Mouse (Mus musculus) right cerebral cortex, postnatal 10 days (tissue): ENCODE results near the gene Lrrc9.

Experiments used
- DNase-seq, 2 experiments: peaks; one replicate each; pipeline ENCODE4 v3.0.0; 2021; ENCODE audit warnings: low spot score in 2 of 2

Lrrc9 gene

DNA sequence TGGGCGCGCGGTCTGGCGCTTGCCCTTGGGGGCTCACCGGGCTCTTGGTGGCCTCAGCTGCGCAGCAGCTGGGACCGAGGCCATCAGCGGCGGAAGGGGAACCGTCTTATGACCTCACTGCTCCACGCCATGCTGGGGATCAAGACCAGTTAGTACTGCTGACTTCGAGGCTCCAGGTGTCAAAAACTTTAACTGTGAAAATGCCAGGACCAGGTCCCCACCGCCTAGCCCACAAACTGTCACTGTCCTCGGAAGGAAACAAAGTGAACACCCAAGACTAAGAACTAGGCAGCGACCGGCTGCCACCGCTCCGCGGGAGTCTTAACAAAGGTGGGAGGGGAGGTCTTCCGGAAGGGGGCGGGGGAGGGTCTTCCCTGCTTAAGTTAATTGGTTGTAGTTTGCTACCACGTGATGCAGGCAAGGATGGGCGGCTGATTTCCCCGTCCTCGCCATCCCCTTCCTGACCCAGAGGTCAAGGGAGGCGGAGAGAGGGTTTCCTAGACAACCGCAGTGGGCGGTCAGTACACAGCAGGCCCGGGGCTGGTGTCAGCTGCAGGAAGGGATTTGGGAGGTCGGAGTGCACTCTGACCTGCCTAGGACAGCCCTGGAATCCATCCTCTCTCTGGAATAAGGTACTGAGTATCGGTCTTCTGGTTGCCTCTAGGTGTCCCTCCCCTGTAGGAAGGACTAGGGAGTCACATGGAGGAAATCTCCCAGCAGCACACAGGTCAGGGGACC is at the start of gene Lrrc9:
Lrrc9 (plus strand) TSS at position 28 of the 738 bp plus-strand sequence.
- peak; percentile 66 to 71 for DNase-seq

DNA sequence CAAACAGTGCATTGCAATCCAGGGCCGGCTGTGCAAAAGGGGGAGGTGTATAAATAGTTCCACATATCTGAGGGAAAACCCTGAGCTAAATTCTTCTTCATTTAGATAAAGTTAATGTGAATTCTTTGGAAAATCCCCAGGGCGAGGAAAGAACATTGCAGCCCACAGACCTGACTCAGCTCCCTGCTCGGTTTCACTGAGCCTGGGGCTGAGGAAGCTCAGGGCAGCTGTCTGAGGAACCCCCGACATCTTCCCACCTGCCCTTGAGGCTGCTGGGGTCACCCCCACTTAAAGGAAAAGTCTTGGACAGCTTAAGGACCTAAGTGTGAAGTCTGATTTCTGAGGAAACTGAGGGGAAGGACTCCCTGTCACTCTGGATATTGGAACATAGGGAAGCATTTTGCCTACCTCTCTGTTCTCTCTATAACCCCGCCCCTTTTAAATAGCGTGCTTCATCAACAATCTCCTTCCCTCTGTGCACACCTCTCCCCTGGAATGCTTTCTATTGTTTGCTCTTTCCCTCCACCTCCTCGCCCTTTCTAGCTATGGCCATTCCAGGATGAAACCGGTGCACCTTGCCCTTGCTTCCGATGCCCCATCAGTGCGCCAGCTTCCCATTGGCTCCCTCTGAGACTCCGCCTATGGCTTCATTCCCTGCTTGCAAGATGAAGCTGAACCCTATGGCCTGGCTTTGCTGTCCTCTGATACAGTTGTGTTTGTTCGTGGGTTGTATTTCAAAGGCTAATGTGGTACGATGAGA is 48.4 kb upstream of the Lrrc9 start:
- no peak for DNase-seq

DNA sequence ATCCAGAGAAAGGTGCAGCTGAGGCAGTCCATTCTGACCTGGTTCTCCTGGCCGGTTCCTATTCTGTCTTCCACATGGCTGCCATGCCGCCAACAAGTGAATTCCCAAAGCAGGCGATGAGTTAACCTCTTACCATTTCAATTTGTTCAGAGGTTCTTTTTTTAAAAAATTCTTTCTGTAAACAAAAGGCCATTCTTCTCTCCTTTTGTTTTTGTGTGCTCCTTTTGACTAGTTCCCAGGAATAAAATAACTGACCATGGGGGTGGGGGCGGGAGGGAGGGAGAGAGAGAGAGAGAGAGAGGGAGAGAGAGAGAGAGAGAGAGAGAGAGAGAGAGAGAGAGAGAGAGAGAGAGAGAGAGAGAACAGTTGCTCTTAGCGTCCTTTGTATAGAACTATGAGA is 36.6 kb upstream of the Lrrc9 start:
- no peak for DNase-seq

- peak; percentile 48 to 51 for DNase-seq
Measured at GRCm38 (mm10) chr12:72407146-72407545, 34.5 kb upstream of the Lrrc9 start.

DNA sequence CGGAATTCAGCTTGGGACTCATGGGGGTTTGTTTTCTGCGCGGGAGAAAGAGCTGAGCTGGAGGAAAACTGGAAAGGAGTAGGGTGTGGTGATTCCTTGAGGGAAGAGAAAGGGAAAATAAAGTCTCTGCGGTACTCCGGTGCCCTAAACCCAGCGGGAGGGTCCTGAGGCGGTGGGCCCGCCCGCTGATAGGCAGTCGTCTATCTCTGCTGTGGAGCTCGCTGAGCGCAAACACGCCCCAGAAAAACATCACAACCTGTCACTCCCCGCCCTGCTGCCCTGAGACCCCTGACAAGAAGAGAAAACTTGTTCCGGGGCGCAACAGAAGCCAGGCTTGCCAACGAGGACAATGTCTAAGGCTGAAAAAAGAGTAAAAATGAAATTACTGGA is 34.0 kb upstream of the Lrrc9 start:
- DNase-seq: peak; percentile 40 to 42

DNA sequence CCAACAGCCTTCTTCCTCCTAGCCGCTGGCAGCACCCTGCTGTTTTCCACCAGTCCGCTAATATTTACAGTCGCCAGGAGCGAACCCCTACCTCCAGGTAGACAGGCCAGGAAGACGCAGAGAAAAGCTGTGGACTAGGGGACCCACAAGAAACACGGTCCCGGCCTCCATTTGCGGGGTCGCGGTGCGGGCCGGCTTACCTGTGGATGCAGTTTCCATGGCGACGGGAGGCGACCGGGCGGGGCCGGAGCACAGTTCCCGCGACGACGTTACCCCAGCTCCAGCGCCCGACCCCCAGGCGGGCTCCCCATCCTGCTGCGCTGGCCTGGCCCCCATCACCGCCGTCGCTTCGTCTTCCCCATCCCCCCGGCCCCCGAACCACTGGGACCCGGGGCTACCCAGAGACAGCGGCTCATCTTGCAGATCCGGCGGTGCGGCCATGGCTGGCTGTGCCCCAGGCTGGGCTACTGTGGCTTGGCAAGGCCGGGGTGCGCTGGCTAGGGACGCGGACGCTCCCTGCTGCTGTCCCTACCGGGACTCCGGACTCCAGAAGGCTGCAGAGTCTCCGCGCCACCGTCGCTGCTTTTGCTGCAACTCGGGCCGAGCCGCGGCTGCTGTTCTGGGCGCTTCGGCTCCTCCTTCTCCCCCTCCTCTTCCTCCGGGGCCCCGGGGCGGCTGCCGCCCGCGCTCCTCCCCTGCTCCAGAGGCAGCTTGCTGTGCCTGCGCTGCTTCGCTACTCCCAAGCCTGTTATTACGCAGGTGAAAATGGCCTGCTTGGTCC is 33.4 kb upstream of the Lrrc9 start:
- DNase-seq: peak; percentile 82 to 85

DNA sequence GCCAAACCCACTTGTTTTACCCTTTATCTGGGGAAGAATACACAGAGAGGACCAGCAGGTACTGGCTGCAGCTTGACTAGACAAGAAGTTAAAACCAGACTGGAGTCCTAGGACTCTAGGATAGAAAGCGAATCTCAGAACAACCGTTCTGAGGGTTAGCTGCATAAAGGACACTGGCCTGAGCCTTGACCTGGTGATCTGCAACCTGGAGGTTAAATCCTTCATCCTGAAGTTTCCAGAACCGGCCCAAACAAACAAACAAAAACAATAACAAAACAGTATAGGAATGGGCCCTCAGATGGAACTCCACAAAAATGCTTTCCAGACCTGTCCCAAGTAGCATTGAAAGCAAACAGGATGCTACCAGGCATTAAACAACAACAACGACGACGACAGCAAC is 32.7 kb upstream of the Lrrc9 start, which contains the start of gene Rtn1:
Rtn1 (minus strand) TSS at position 101 of the 400 bp plus-strand sequence.
- peak in 1 of 2 experiments; percentile 15 for DNase-seq

DNA sequence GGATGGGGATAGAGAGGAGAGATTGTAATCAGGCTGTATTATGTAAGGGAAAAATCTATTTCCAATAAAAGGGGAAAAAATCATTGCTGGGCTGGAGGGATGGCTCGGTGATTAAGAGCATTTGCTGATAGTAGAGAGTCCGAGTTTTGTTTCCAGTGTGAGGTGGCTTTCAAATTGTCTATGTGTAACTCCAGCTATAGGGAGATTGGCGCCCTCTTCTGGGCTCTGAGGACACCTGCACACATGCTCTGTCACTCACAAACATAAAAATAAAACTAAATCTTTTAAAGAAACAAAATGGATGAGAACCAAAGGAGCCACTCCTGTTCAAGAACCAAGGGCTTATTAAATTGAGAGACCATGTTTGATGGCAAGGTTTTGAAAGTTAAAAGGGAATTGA is 23.9 kb upstream of the Lrrc9 start:
- DNase-seq: peak; percentile 21 to 44

DNA sequence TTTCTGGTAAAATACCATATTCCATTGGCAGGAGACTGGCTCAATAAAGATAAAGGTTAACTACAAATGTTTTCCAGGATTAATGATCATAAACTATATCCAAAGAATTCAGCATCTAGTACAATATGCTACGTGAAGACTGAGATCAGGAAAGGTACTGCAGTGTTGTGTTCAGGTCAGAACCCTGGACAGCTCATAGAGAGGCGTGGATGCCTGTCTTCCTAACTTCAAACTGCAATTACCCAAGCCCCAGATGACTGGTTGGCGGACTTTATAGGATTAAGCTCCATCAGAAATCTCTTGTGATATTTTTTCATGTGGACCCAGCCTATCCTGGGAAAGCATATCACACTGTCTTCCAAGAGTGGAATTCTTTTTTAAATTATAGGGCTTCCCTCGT is 19.0 kb upstream of the Lrrc9 start:
- no peak for DNase-seq

DNA sequence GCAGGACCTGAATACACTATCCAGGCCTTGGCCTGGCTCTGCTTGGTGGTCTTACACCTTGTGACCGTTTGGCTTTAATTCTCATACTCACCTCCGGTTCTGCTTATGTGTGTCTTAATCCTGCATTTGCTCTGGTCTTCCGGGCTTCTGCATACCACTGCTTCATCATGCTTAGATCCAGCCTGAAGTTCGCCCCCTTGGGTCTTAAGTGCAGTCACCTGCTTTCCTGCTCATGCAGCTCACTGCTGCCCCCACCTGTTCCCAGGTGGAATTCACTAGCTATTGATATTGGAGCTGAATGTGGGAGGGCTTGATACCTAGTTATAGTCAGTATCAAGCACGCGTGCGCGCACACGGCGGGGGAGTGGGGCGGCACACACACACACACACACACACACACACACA is 13.9 kb upstream of the Lrrc9 start:
- peak; percentile 85 to 87 for DNase-seq

GRCm38 (mm10) chr12:72432209-72432608 is 9.5 kb upstream of the Lrrc9 start:
- peak in 1 of 2 experiments; percentile 19 for DNase-seq

DNA sequence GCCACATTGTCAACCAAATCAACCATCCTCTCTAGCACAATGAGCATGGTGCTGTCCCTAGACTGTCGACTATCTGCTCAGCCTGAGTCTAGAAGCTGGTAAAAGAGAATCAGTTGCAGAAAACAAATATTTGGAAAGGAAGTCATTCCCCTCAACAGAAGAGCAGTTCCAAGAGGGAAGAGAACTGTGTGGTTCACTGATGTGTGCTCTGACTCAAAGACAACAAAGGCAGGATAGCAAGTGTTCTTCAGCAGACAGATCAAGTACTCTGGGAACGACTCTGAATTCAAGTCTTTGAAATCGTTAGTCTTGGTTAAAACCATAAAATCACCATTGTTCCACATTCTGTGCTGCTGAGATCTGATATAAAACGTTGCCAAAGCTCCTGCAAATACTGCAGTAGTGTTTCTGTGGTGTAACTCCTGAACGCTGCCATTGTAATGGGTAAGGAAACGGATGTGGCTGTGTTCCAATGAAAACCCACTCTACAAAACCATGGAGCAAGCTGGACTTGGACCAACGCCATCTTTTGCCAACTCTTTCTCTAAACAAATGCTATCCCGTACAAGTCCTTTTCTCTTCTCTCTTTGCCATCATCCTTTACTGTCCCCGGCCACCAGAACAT is 8.3 kb upstream of the Lrrc9 start:
- DNase-seq: peak; percentile 51 to 56

DNA sequence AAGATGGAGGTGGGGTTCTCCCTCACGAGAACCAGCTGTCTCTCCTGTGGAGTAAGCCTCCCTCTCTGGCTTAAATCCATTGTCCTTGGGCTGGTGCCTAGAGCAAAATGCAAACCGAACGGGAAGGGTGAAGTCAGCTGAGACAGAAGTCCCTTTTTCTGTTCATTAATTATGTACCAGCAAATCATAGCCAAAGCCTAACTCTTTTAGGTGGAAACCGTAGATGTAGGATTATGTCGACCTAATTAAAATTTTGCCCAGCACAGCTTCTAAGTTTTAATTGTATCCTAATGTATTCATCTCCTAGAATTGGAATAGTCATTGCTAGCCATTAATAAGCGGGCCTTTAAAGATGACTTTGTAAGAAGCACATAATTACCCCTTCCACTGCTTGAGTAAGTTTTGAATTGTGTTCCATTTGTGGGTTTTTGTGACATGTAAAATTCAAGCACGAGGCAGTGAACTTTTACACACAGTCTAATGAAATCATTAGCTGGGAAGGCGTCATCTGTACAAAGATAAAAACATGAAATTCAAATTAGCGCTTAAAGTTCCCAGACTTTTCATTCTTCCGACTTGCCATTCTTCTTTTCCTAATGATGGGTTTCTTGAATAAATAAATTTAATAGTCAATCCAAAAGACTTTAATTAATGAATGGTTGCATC is 3.9 kb upstream of the Lrrc9 start:
- peak; percentile 27 to 43 for DNase-seq

DNA sequence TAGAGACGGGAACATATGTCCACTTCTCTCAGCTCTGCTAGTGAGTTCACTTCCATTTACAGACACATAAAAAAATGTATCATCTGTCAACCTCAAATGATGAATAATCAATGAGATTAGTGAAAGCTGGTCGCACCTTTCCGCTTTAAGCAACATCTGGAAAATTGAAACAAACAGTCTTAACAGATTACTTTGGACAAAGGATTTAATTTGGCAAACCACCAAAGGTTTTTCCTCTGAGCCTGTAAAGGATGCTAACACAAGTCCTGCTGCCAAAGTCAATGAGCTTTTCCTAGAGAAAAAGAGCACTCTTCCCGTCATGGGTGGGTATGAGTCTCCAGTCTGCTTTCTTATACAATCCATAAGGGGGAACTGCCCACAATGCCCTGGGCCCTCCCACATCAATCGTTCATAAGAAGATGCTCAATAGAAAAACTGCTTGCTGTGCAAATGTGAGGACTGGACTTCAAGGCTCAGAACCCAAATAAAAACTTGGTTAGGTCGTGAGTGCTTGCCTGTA is 2.6 kb upstream of the Lrrc9 start:
- no peak for DNase-seq

- DNase-seq: no peak
Measured at GRCm38 (mm10) chr12:72453941-72454340, 12.3 kb downstream of the Lrrc9 start.

DNA sequence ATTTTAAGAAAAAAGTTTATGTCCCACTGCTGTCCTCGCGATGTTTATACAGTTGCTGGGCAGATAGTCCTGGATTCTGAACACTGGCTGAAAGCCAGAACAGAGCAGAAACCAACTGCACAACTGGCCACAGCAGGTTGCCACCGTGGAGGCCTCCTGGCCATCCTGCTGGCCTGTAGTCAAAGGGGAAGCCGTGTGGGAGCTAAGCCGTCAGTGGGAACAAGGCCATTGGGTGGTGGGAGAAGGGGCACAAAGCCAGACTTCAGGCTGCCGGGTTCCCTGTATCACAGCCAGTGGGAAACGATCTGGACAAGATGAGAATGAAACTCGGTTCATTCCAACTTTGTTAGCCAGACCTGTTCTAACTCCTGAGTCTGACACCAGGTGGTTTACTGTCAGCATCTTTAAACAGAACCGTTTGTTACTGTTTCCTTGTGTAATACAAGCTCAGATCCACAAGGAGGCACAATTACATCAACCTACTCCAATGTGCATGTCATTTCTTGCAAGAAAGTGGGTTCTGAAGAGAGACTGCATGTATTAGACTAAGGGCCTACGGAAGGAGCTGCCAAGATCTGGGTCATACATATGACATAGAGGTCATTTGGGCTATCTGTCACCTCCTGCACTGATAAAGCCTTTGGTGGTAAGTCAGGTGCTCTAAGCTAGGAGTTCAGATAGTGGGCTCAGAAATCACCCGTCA is 19.7 kb downstream of the Lrrc9 start:
- no peak for DNase-seq

GRCm38 (mm10) chr12:72461894-72462530 is 20.3 kb downstream of the Lrrc9 start:
- DNase-seq: peak; percentile 45 to 83

- DNase-seq: no peak
Measured at GRCm38 (mm10) chr12:72465826-72466501, 24.3 kb downstream of the Lrrc9 start.

- DNase-seq: no peak
Measured at GRCm38 (mm10) chr12:72467269-72467668, 25.6 kb downstream of the Lrrc9 start.
